Mouse (Mus musculus): ENCODE results near the gene Atp5f1.

Atp5f1 gene

DNA sequence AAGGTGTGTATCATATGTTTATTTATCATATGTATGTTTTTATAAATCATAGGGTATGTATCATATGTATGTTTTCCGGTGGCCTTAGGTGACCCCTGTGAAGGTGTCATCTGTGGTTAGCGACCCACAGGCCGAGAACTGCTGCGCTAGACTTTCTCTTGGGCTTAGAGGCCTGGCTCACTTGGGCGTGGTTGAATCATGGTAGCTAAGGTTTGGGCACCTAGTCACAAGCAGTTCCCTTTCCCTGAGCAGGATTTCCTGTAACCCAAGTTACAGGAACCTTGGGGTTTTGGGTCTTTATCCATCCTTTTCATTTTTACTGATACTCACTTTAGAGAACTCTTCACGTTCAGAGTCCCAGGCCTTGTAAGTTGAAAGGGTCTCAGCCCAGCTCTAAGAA is 59.6 kb downstream of the Atp5f1 start:
- in situ Hi-C loops (cut with MseI, MboI), result no loop called here

DNA sequence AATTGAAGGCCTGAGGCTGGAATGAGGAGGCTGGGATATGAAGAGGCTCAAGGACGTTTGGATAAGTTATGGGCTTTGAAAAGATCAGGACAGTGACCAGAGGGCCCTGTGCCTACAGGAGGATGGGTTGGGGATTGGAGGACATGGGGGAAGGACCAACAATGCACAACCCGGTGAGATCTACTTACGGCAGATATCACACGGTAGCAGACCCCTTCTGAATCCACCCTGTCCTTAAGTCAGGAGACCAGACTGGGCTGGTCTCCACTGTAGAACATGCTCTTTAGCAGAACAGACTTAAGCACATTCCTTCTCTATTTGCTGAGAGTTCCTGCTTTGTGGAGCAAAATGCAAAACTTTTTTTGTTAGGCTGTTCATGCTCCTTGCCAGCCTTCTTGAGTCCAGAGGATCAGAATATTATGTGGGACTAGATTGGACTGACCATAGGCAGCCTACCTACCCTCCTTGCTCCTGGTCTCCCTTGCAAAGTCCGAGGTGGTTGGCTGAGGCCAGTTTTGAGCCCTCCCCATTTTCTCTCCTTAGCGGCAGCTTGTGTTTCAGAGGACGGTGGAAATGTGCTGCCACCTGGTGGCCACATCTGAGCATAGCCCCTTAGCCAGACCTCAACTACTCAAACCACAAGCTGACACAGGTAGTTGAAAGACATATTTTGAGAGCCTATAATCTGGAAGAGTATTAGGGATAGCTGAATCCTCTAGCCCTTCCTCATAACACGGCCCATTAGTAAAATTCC is 60.3 kb downstream of the Atp5f1 start:
- in situ Hi-C loops (cut with MseI, MboI), result loop anchor here (5.0 to 10.0 kb wide), 2 partner anchors 125 to 127 kb away; no protein-coding TSS in a partner anchor

DNA sequence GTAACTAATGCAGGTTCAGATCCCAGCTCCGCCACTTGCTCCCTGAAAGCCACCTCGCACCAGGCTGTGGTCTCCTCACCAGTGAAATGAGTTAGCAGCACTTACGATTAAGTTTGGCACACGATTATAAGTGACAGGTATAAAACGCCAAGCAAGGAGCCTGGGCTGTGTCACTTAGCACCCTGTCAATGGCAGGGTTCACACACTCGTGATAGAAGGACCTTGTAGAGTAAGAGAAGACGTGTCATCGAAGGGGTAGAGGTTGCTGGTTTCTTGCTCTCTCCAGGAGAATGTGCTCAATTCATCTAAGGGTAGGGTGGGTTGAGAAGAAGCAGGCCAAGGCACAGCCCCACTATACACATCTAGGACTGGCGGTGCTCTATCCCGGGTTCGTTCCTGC is 61.0 kb downstream of the Atp5f1 start:
- in situ Hi-C loops (cut with MseI, MboI), result loop anchor here (5.0 to 10.0 kb wide), 2 partner anchors 124 to 127 kb away; no protein-coding TSS in a partner anchor

DNA sequence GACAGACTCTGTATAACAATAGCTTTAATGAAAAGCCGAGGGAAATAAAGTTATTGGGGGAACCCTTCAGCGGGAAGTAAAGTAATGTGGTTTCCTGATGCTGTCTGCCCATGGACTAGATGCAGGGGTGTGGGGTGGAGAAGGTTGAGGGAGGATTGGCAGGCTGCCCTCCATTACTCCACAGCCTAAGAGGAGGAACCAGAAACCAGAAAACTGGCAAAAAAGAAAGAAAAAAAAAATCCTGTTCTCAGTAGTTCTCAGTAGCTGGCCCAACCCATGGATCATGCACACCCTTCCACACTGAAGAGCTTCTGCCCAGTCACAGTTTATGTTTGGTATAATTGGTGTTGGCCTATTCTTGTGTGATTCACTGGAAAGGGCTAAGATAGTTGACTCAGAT is 61.6 kb downstream of the Atp5f1 start:
- in situ Hi-C loops (cut with MseI, MboI), result loop anchor here (5.0 to 10.0 kb wide), 2 partner anchors 124 to 126 kb away; no protein-coding TSS in a partner anchor

DNA sequence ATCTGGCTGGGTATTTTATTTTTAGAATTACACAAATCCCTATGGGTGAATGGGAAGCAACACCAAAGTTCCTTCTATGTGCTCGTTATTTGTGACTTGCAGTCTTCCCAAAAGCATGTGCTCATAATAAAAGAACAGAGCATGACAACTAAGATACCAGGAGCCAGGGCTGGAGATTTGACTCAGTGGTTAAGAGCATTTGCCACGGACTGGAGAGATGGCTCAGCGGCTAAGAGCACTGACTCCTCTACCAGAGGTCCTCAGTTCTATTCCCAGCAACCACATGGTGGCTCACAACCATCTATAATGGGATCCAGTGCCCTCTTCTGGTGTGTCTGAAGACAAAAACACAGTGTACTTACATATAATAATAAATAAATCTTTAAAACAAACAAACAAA is 63.1 kb downstream of the Atp5f1 start:
- in situ Hi-C loops (cut with MseI, MboI), result loop anchor here (5.0 to 10.0 kb wide), 2 partner anchors 122 to 125 kb away; no protein-coding TSS in a partner anchor

DNA sequence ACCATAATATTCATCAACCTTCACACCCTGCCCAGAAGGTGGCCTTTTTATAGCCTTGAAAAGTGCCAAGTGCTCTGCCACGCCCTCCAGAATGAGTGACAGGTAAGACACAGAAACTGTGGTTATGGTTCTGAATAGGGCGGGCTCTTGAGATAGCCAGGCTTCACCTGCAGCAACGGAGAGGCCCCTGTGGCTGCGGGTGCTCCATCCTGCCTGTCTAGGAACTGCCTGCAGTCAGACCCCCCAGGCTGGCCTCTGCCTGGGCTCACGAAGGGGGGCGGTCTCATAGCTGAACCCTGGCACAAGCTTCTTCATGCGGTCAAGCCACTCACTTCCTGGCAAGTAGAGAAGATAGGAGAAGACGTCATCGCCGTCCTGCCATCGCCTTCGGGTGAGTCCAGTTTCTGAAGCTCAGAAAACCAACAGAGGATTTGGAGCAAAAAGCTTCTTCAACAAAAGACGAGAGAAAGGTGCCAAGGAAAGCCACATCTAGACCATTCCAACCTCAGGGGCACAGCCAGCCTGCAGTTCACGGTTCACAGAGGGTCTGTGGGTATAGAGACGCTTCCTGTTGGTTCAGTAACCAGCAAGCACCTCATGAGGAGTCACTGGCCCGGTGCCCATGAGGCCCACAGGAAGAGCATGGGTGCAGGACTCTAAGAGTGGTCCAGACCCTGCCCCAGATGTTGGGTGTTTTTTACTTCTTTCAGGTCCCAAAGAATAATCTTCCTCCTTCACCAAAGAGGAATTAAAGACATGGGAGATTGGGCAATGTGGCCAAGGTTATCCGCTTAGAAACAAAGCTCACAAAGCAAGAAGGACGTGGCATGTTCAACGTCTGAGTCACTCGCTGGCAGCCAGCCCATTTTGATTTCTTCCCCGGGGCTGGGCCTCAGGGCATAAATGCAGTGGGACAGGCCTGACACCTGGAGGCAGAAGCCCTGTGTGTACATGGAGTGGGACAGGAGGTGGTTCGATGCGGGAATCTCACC is 65.0 kb downstream of the Atp5f1 start:
- in situ Hi-C loops (cut with MseI, MboI), result loop anchor here (5.0 to 10.0 kb wide), 2 partner anchors 120 to 123 kb away; no protein-coding TSS in a partner anchor

DNA sequence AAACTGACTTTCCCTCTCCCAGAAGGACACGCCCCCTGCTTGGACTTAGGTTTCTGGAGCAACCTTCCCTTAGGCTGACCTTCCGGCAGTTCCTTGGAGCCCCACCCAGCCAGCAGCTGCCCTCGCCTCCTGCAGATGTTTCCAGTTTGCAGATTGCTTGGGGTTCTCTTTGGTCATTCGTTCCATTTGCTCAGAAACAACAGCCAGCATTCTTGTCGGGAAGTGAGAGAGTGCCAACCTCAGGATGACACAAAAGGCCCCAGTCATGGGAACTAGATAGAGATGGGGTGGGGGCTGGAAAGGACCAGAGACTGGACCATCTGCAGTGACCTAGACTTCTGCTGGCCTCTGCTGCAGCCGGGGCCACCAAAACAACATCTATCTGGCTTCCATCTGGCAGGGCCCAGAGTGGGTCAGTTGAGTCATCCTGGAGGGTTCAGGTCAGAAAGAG is 65.9 kb downstream of the Atp5f1 start:
- in situ Hi-C loops (cut with MseI, MboI), result loop anchor here in 1 of 2 experiments (10.0 kb wide), 1 partner anchor 119 kb away; no protein-coding TSS in a partner anchor

Data from mouse trophoblast stem cell (cell line).